Mouse (Mus musculus): ENCODE measurements around the gene Nprl3.

DNA sequence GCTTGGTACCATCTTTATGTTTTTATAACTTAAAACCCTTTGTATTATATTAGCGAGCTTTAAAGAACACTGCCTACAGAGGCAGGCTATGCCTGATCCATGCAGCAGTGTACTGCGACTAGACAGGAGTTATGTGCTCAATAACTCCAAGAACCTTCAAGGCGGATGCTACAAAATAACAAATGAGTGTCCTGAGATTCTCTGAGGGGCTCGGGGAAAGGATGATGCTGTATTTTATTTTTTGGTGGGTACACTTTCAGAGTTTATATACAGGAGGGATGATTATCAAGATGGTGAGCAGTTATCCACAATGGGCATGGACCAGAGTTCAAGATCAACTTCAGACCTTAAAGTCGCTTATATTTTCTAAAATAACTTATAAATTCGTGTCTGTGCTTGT, 731 bp downstream of the Nprl3 start:
- TF ChIP-seq CTCF (IDR thresholded peaks at IDR 0.05) (no peak), EP300 (IDR thresholded peaks at IDR 0.05) (no peak)
